ENCODE assay signal across 7 mouse cellular contexts in the genomic region with DNA sequence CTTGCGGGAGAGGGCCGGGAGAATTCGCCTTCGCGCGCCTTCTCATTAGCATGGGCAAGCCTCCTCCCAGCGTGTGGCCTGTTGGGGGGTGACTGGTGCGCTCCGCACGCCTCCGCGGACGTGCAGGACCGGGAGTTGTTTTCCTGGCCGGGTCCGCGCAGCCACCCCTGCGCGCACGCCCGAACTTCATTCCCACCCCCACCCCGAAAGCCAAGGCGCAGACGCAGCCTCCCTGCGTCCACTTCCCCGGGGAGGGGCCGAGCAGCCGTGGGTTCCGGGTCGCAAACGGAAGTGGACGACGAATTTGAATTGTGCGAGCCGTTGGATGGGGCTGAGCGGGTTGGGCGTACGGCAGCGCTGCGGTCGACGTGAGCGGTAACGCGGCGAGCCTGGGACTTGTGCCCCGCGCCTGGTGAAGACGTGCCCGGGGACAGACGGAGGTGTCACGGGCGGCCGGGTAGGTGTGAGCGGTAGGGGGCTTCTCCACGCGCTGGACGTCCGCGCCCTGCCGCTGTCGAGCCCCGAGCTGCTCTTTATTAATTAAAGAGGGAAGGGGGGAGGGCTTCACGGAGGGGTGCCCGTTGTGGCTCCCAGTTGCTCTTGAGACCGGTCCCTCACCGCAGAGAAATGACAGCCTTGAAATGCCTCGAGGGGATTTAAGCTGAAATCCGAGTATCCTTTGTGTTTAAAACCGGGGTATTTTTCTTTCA. TPM values are rescaled to one million over a fixed set of nuclear protein-coding genes. Genes with fewer than 3 reads are reported as not detected.
DNase-seq lines count a peak whose midpoint lies in the region; ATAC-seq lines count a peak whose summit lies in the region.

A gene (plus strand): TSS at position 74 of the 710 bp plus-strand sequence.

- H3K4me3 ChIP-seq in embryonic facial prominence, embryonic 11.5 days (ENCODE audit: low read depth, low read length), result peak within 1 kb of the TSS; percentile 82
- peak within 1 kb of the TSS; percentile 83 for H3K4me3 ChIP-seq in limb, embryonic 10.5 days
- H3K4me3 ChIP-seq in midbrain, embryonic 13.5 days (replicated peaks), result peak within 1 kb of the TSS; percentile 81

- H3K36me3 ChIP-seq in embryonic facial prominence, embryonic 11.5 days (replicated peaks; ENCODE audit: control insufficient read depth, insufficient read depth, low read depth, low read length), result peaks cover 7% of the 10 kb centered on the region; the same call in 1 of the 2 replicates
- peaks cover 27% of the 10 kb centered on the region for H3K36me3 ChIP-seq in limb, embryonic 10.5 days
- H3K36me3 ChIP-seq in midbrain, embryonic 13.5 days, result peaks cover 14% of the 10 kb centered on the region

- H3K4me2 ChIP-seq in embryonic facial prominence, embryonic 11.5 days (ENCODE audit: low read depth, low read length), result peak within 1 kb of the TSS; percentile 32
- peak within 1 kb of the TSS; percentile 60 for H3K4me2 ChIP-seq in midbrain, embryonic 13.5 days (replicated peaks)

- H3K27ac ChIP-seq in embryonic facial prominence, embryonic 11.5 days (replicated peaks; ENCODE audit: low read depth, low read length), result peak within 1 kb of the TSS; percentile 94
- H3K27ac ChIP-seq in limb, embryonic 10.5 days, result peak within 1 kb of the TSS; percentile 96
- peak within 1 kb of the TSS; percentile 96 for H3K27ac ChIP-seq in midbrain, embryonic 13.5 days

- no peaks in the 10 kb centered on the region for H3K4me1 ChIP-seq in embryonic facial prominence, embryonic 11.5 days (ENCODE audit: control insufficient read depth, insufficient read depth, low read length)
- H3K4me1 ChIP-seq in limb, embryonic 10.5 days, result peaks cover 7% of the 10 kb centered on the region
- H3K4me1 ChIP-seq in midbrain, embryonic 13.5 days (replicated peaks), result peaks cover 26% of the 10 kb centered on the region

- DNase-seq in adrenal gland, postnatal 14 days, result peak; percentile 95
- peak; percentile 96 for DNase-seq in embryonic facial prominence, embryonic 11.5 days (ENCODE audit: low spot score)
- peak; percentile 82 for DNase-seq in kidney, adult 11 months
- DNase-seq in limb, embryonic 10.5 days (ENCODE audit: low spot score), result peak; percentile 94
- peak; percentile 70 for DNase-seq in spleen, adult 12 weeks (ENCODE audit: low spot score)

- no peaks in the 10 kb centered on the region for H3K27me3 ChIP-seq in embryonic facial prominence, embryonic 11.5 days (ENCODE audit: control insufficient read depth, insufficient read depth, low read length)
- no peaks in the 10 kb centered on the region for H3K27me3 ChIP-seq in limb, embryonic 10.5 days (ENCODE audit: low read depth, poor library complexity, severe bottlenecking)
- no peaks in the 10 kb centered on the region for H3K27me3 ChIP-seq in midbrain, embryonic 13.5 days

- H3K9me3 ChIP-seq in embryonic facial prominence, embryonic 11.5 days (replicated peaks; ENCODE audit: control insufficient read depth, low read length), result no peaks in the 10 kb centered on the region
- no peaks in the 10 kb centered on the region for H3K9me3 ChIP-seq in limb, embryonic 10.5 days (replicated peaks)
- H3K9me3 ChIP-seq in midbrain, embryonic 13.5 days, result no peaks in the 10 kb centered on the region

- H3K9ac ChIP-seq in embryonic facial prominence, embryonic 11.5 days (replicated peaks; ENCODE audit: low read length), result peak within 1 kb of the TSS; percentile 92
- peak within 1 kb of the TSS; percentile 90 for H3K9ac ChIP-seq in midbrain, embryonic 13.5 days (replicated peaks)

- WGBS in embryonic facial prominence, embryonic 11.5 days, result under 1% methylated on average over 68 of the region's 70 CpGs
- WGBS in limb, embryonic 10.5 days, result under 1% methylated on average over 70 of the region's 70 CpGs
- WGBS in midbrain, embryonic 13.5 days, result under 1% methylated on average over 70 of the region's 70 CpGs

- ATAC-seq in embryonic facial prominence, embryonic 11.5 days (replicated peaks; ENCODE audit: insufficient number of reproducible peaks, low FRiP score, low TSS enrichment, low read depth), result peak; percentile 97
- peak; percentile 94 for ATAC-seq in granulocyte monocyte progenitor cell, adult 5-6 weeks (replicated peaks; ENCODE audit: poor library complexity, severe bottlenecking)
- ATAC-seq in midbrain, embryonic 13.5 days, result peak; percentile 98

RNA-seq across cellular contexts. Expression of the gene that starts here (rescaled TPM):
- 11.2 and 12.6 TPM in 2 replicates for total RNA-seq in adrenal gland, postnatal 14 days (2021)
- 38.4 and 48.6 TPM in 2 replicates for polyA plus RNA-seq in embryonic facial prominence, embryonic 11.5 days (2014; fragmentation: Nextera tagmentation; extraction: Ambion mirVana)
- total RNA-seq in granulocyte monocyte progenitor cell, adult 5-6 weeks (2014; fragmentation: Nextera tagmentation), result 7.7 and 12.7 TPM in 2 replicates
- total RNA-seq in granulocyte monocyte progenitor cell, adult 5-6 weeks (2017), result 29.8 and 32.1 TPM in 2 replicates
- 40.2 and 45.0 TPM in 2 replicates for polyA plus RNA-seq in limb, embryonic 10.5 days (2016; fragmentation: Nextera tagmentation; extraction: Ambion mirVana)
- 31.5 and 31.7 TPM in 2 replicates for polyA plus RNA-seq in midbrain, embryonic 13.5 days (2015; fragmentation: Nextera tagmentation; extraction: Ambion mirVana)

Comparison
In these comparisons a context has a peak if more than half of its experiments do, and no peak if none do; other contexts are left out.
1. Peak in every context shown above with its lines: DNase-seq, ATAC-seq, H3K4me3 ChIP-seq and H3K27ac ChIP-seq.